Mouse (Mus musculus) erythroblast, embryonic 14.5 days (primary cell): ENCODE measurements around the gene Def6.

Experiments used
- GATA1 ChIP-seq: IDR thresholded peaks from 2 replicates; pipeline ENCODE4 v1.6.1; 2012; ENCODE audit warnings: low read length, inconsistent platforms, mixed read lengths
- TAL1 ChIP-seq: IDR thresholded peaks from 3 replicates; pipeline ENCODE4 v1.6.1; 2012; ENCODE audit warnings: low read length, inconsistent platforms, mixed read lengths

GRCm38 (mm10) chr17:28244214-28244613 is 36.6 kb downstream of the Def6 start:
- TF ChIP-seq TAL1 (no peak), GATA1 (no peak)
